Mouse (Mus musculus): ENCODE data around the gene Sema4c. TPM values are rescaled to one million over a fixed set of nuclear protein-coding genes. Genes with fewer than 3 reads are reported as not detected.
A peak's percentile ranks its signal among the peaks of the same experiment; 100 is the strongest.

Sema4c gene
- polyA plus RNA-seq, 1 experiment, result 30.7 TPM

GRCm38 (mm10) chr1:36552506-36552905, 5.6 kb downstream of the Sema4c start:
- no peak for TF ChIP-seq MYOG (IDR thresholded peaks at IDR 0.05; ENCODE audit: control insufficient read depth in 1 of 3, insufficient read depth in 1 of 3, insufficient read length in 2 of 3, low read depth in 2 of 3)
- TF ChIP-seq SRF (IDR thresholded peaks at IDR 0.05; ENCODE audit: control insufficient read depth, insufficient read length, low read depth), result no peak
- no peak for TF ChIP-seq E2F4 (IDR thresholded peaks at IDR 0.05; ENCODE audit: insufficient read depth)
- no peak for TF ChIP-seq CEBPB (IDR thresholded peaks at IDR 0.05; ENCODE audit: insufficient read depth, poor library complexity, severe bottlenecking)
- no peak for TF ChIP-seq TCF3 (IDR thresholded peaks at IDR 0.05; ENCODE audit: insufficient read length, low read depth)
- no peak for TF ChIP-seq POLR2AphosphoS2 (IDR thresholded peaks at IDR 0.05; ENCODE audit: insufficient read length, low read depth)
- TF ChIP-seq TCF12 (IDR thresholded peaks at IDR 0.05; ENCODE audit: insufficient read depth, poor library complexity, severe bottlenecking), result no peak
- TF ChIP-seq REST (IDR thresholded peaks at IDR 0.05; ENCODE audit: insufficient read depth, insufficient read length), result no peak
- TF ChIP-seq USF1 (IDR thresholded peaks at IDR 0.05; ENCODE audit: low read depth), result no peak
- no peak for TF ChIP-seq POLR2A (IDR thresholded peaks at IDR 0.05; ENCODE audit: insufficient read length, low read depth)
- Histone ChIP-seq H3ac (ENCODE audit: control insufficient read depth, insufficient read length) (no peak overlapping the region), H3K4me2 (ENCODE audit: low read depth) (no peak overlapping the region), H3K27me3 (ENCODE audit: control insufficient read depth, insufficient read depth, insufficient read length) (no peaks in the 10 kb centered on the region), H3K36me3 (ENCODE audit: control insufficient read depth, insufficient read depth) (peaks cover 54% of the 10 kb centered on the region), H3K79me2 (ENCODE audit: control insufficient read depth, insufficient read depth) (peaks cover 45% of the 10 kb centered on the region), H3K4me3 (no peak overlapping the region)

DNA sequence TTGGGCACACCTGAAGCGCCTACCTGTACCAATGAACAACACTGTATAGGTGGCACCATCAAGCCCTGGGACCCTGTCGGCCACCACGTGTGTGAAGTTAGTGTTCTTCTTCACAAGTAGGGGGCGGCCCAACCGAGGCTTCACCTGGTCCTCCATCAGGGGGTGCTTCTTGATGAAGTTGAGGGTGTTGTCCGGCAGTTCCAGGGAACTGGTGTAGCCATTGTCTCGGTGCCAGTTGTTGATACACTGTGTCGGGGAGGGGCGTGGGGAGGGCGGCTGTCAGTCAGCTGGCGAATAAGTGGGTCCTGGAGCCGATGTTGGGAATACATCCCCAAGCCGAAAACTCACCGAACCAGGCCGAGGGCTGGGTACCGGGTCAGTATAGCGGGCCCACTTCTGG, 6.2 kb downstream of the Sema4c start:
- H3ac ChIP-seq (ENCODE audit: control insufficient read depth, insufficient read length), result no peak overlapping the region
- no peak overlapping the region for H3K4me3 ChIP-seq
- peaks cover 54% of the 10 kb centered on the region for H3K36me3 ChIP-seq (ENCODE audit: control insufficient read depth, insufficient read depth)
- no peak overlapping the region for H3K4me2 ChIP-seq (ENCODE audit: low read depth)
- TF ChIP-seq TCF12 (IDR thresholded peaks at IDR 0.05; ENCODE audit: insufficient read depth, poor library complexity, severe bottlenecking), result no peak
- no peak for TF ChIP-seq REST (IDR thresholded peaks at IDR 0.05; ENCODE audit: insufficient read depth, insufficient read length)
- no peak for TF ChIP-seq USF1 (IDR thresholded peaks at IDR 0.05; ENCODE audit: low read depth)
- no peak for TF ChIP-seq E2F4 (IDR thresholded peaks at IDR 0.05; ENCODE audit: insufficient read depth)
- no peak for TF ChIP-seq POLR2AphosphoS2 (IDR thresholded peaks at IDR 0.05; ENCODE audit: insufficient read length, low read depth)
- TF ChIP-seq POLR2A (IDR thresholded peaks at IDR 0.05; ENCODE audit: insufficient read length, low read depth), result no peak
- no peak for TF ChIP-seq SRF (IDR thresholded peaks at IDR 0.05; ENCODE audit: control insufficient read depth, insufficient read length, low read depth)
- TF ChIP-seq MYOD1 (IDR thresholded peaks at IDR 0.05; ENCODE audit: control insufficient read depth in 1 of 3, insufficient read length in 2 of 3, low read depth in 2 of 3), result no peak
- TF ChIP-seq CEBPB (IDR thresholded peaks at IDR 0.05; ENCODE audit: insufficient read depth, poor library complexity, severe bottlenecking), result no peak
- TF ChIP-seq MYOG (IDR thresholded peaks at IDR 0.05; ENCODE audit: control insufficient read depth in 1 of 3, insufficient read depth in 1 of 3, insufficient read length in 2 of 3, low read depth in 2 of 3), result no peak
- TF ChIP-seq TCF3 (IDR thresholded peaks at IDR 0.05; ENCODE audit: insufficient read length, low read depth), result no peak
- TF ChIP-seq MAX (IDR thresholded peaks at IDR 0.05; ENCODE audit: low read depth), result no peak
- no peaks in the 10 kb centered on the region for H3K27me3 ChIP-seq (ENCODE audit: control insufficient read depth, insufficient read depth, insufficient read length)
- H3K79me2 ChIP-seq (ENCODE audit: control insufficient read depth, insufficient read depth), result peaks cover 40% of the 10 kb centered on the region

- Histone ChIP-seq H3K4me2 (ENCODE audit: low read depth) (no peak overlapping the region), H3K4me3 (no peak overlapping the region), H3ac (ENCODE audit: control insufficient read depth, insufficient read length) (no peak overlapping the region), H3K79me2 (ENCODE audit: control insufficient read depth, insufficient read depth) (peaks cover 37% of the 10 kb centered on the region), H3K27me3 (ENCODE audit: control insufficient read depth, insufficient read depth, insufficient read length) (no peaks in the 10 kb centered on the region), H3K36me3 (ENCODE audit: control insufficient read depth, insufficient read depth) (peaks cover 54% of the 10 kb centered on the region)
- TF ChIP-seq REST (IDR thresholded peaks at IDR 0.05; ENCODE audit: insufficient read depth, insufficient read length) (no peak), E2F4 (IDR thresholded peaks at IDR 0.05; ENCODE audit: insufficient read depth) (no peak), MYOG (IDR thresholded peaks at IDR 0.05; ENCODE audit: control insufficient read depth in 1 of 3, insufficient read depth in 1 of 3, insufficient read length in 2 of 3, low read depth in 2 of 3) (peak in 1 of 3 experiments; percentile 23), MYOD1 (IDR thresholded peaks at IDR 0.05; ENCODE audit: control insufficient read depth in 1 of 3, insufficient read length in 2 of 3, low read depth in 2 of 3) (peak in 1 of 3 experiments; percentile 34)
Observed at GRCm38 (mm10) chr1:36550075-36550863, 7.9 kb downstream of the Sema4c start.

- Histone ChIP-seq H3K4me3 (no peak overlapping the region), H3K79me2 (ENCODE audit: control insufficient read depth, insufficient read depth) (peaks cover 31% of the 10 kb centered on the region), H3K4me2 (ENCODE audit: low read depth) (no peak overlapping the region), H3K36me3 (ENCODE audit: control insufficient read depth, insufficient read depth) (peaks cover 50% of the 10 kb centered on the region), H3K27me3 (ENCODE audit: control insufficient read depth, insufficient read depth, insufficient read length) (no peaks in the 10 kb centered on the region), H3ac (ENCODE audit: control insufficient read depth, insufficient read length) (no peak overlapping the region)
- TF ChIP-seq E2F4 (IDR thresholded peaks at IDR 0.05; ENCODE audit: insufficient read depth) (no peak), MYOG (IDR thresholded peaks at IDR 0.05; ENCODE audit: control insufficient read depth in 1 of 3, insufficient read depth in 1 of 3, insufficient read length in 2 of 3, low read depth in 2 of 3) (no peak), MAX (IDR thresholded peaks at IDR 0.05; ENCODE audit: low read depth) (no peak), POLR2AphosphoS2 (IDR thresholded peaks at IDR 0.05; ENCODE audit: insufficient read length, low read depth) (peak; percentile 11), TCF12 (IDR thresholded peaks at IDR 0.05; ENCODE audit: insufficient read depth, poor library complexity, severe bottlenecking) (no peak), CEBPB (IDR thresholded peaks at IDR 0.05; ENCODE audit: insufficient read depth, poor library complexity, severe bottlenecking) (no peak), USF1 (IDR thresholded peaks at IDR 0.05; ENCODE audit: low read depth) (no peak), POLR2A (IDR thresholded peaks at IDR 0.05; ENCODE audit: insufficient read length, low read depth) (no peak)
Observed at GRCm38 (mm10) chr1:36549491-36549890, 8.7 kb downstream of the Sema4c start.

DNA sequence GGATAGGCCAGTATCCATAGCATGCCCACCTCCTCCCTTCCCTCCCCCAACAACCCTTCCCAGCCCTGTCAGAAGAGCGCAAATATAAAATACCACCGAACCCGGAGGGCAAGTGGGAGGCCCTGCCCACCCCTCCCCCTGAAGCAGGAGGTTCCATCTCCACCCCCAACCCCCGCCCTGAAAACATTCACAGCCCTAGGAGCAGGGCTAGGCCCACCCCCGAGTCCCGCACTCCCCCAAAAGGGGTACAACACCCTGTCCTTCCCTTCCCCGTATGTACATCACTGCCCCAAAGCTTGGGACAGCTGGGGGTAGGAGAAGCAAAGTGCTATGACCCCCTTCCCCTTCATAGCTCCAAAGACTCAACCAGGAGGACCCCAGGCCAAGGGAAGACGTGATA, 9.4 kb downstream of the Sema4c start:
- Histone ChIP-seq H3K27me3 (ENCODE audit: control insufficient read depth, insufficient read depth, insufficient read length) (no peaks in the 10 kb centered on the region), H3K36me3 (ENCODE audit: control insufficient read depth, insufficient read depth) (peaks cover 43% of the 10 kb centered on the region)
- no peak for TF ChIP-seq TCF12 (IDR thresholded peaks at IDR 0.05; ENCODE audit: insufficient read depth, poor library complexity, severe bottlenecking)
- no peak for TF ChIP-seq POLR2A (IDR thresholded peaks at IDR 0.05; ENCODE audit: insufficient read length, low read depth)
- no peak for TF ChIP-seq MYOG (IDR thresholded peaks at IDR 0.05; ENCODE audit: control insufficient read depth in 1 of 3, insufficient read depth in 1 of 3, insufficient read length in 2 of 3, low read depth in 2 of 3)
- TF ChIP-seq MAX (IDR thresholded peaks at IDR 0.05; ENCODE audit: low read depth), result no peak
- TF ChIP-seq REST (IDR thresholded peaks at IDR 0.05; ENCODE audit: insufficient read depth, insufficient read length), result no peak
- no peak for TF ChIP-seq E2F4 (IDR thresholded peaks at IDR 0.05; ENCODE audit: insufficient read depth)
- TF ChIP-seq SRF (IDR thresholded peaks at IDR 0.05; ENCODE audit: control insufficient read depth, insufficient read length, low read depth), result no peak

More for the DNA sequence above, 9.4 kb downstream of the Sema4c start:
- peaks cover 24% of the 10 kb centered on the region for H3K79me2 ChIP-seq (ENCODE audit: control insufficient read depth, insufficient read depth)
- no peak overlapping the region for H3K4me3 ChIP-seq
- no peak overlapping the region for H3ac ChIP-seq (ENCODE audit: control insufficient read depth, insufficient read length)
- H3K4me2 ChIP-seq (ENCODE audit: low read depth), result no peak overlapping the region

Data from myocyte (in vitro differentiated cells).